Mouse (Mus musculus): ENCODE results near the gene Larp1.

Gene Larp1

GRCm38 (mm10) chr11:58008013-58008412 is 851 bp upstream of the Larp1 start:
- Histone ChIP-seq H3K9me3 (ENCODE audit: low read length) (no peaks in the 10 kb centered on the region), H3K27me3 (ENCODE audit: insufficient read depth, low read length) (no peaks in the 10 kb centered on the region), H3K4me3 (replicated peaks; ENCODE audit: low read length) (peak overlapping the region; percentile 81), H3K4me1 (replicated peaks; ENCODE audit: low read depth, low read length) (peaks cover 62% of the 10 kb centered on the region), H3K36me3 (ENCODE audit: insufficient read depth, low read length) (peaks cover 6% of the 10 kb centered on the region; the same call in 1 of the 2 replicates)
- no peak for TF ChIP-seq NANOG (IDR thresholded peaks at IDR 0.05; ENCODE audit: borderline replicate concordance, low read length)
- no peak for TF ChIP-seq CTCF (conservative IDR thresholded peaks at IDR 0.05; ENCODE audit: low read length)
- no peak for TF ChIP-seq POU5F1 (IDR thresholded peaks at IDR 0.05; ENCODE audit: borderline replicate concordance, low read length)

GRCm38 (mm10) chr11:58008437-58009050 is 320 bp upstream of the Larp1 start:
- TF ChIP-seq NANOG (IDR thresholded peaks at IDR 0.05; ENCODE audit: borderline replicate concordance, low read length) (no peak), CTCF (conservative IDR thresholded peaks at IDR 0.05; ENCODE audit: low read length) (no peak), POU5F1 (IDR thresholded peaks at IDR 0.05; ENCODE audit: borderline replicate concordance, low read length) (no peak)
- no peaks in the 10 kb centered on the region for H3K9me3 ChIP-seq (ENCODE audit: low read length)
- H3K36me3 ChIP-seq (ENCODE audit: insufficient read depth, low read length) = peaks cover 10% of the 10 kb centered on the region; the same call in 1 of the 2 replicates
- no peaks in the 10 kb centered on the region for H3K27me3 ChIP-seq (ENCODE audit: insufficient read depth, low read length)
- peak overlapping the region; percentile 96 for H3K4me3 ChIP-seq (replicated peaks; ENCODE audit: low read length)
- H3K4me1 ChIP-seq (replicated peaks; ENCODE audit: low read depth, low read length) = peaks cover 60% of the 10 kb centered on the region

- Histone ChIP-seq H3K4me1 (replicated peaks; ENCODE audit: low read depth, low read length) (peaks cover 67% of the 10 kb centered on the region), H3K9me3 (ENCODE audit: low read length) (no peaks in the 10 kb centered on the region), H3K27me3 (ENCODE audit: insufficient read depth, low read length) (no peaks in the 10 kb centered on the region), H3K4me3 (replicated peaks; ENCODE audit: low read length) (peak overlapping the region; percentile 96), H3K36me3 (ENCODE audit: insufficient read depth, low read length) (peaks cover 10% of the 10 kb centered on the region; the same call in 1 of the 2 replicates)
- no peak for TF ChIP-seq NANOG (IDR thresholded peaks at IDR 0.05; ENCODE audit: borderline replicate concordance, low read length)
- TF ChIP-seq POU5F1 (IDR thresholded peaks at IDR 0.05; ENCODE audit: borderline replicate concordance, low read length) = no peak
- no peak for TF ChIP-seq CTCF (conservative IDR thresholded peaks at IDR 0.05; ENCODE audit: low read length)
Observed at GRCm38 (mm10) chr11:58009516-58010141, 765 bp downstream of the Larp1 start.

GRCm38 (mm10) chr11:58010226-58010781 is 1.4 kb downstream of the Larp1 start:
- H3K27me3 ChIP-seq (ENCODE audit: insufficient read depth, low read length) = no peaks in the 10 kb centered on the region
- peaks cover 70% of the 10 kb centered on the region for H3K4me1 ChIP-seq (replicated peaks; ENCODE audit: low read depth, low read length)

GRCm38 (mm10) chr11:58010930-58011329 is 2.1 kb downstream of the Larp1 start:
- no peaks in the 10 kb centered on the region for H3K9me3 ChIP-seq (ENCODE audit: low read length)
- TF ChIP-seq POU5F1 (IDR thresholded peaks at IDR 0.05; ENCODE audit: borderline replicate concordance, low read length) (no peak), CTCF (conservative IDR thresholded peaks at IDR 0.05; ENCODE audit: low read length) (no peak), NANOG (IDR thresholded peaks at IDR 0.05; ENCODE audit: borderline replicate concordance, low read length) (no peak)
- H3K4me1 ChIP-seq (replicated peaks; ENCODE audit: low read depth, low read length) = peaks cover 75% of the 10 kb centered on the region
- peak overlapping the region; percentile 96 for H3K4me3 ChIP-seq (replicated peaks; ENCODE audit: low read length)
- peaks cover 10% of the 10 kb centered on the region; the same call in 1 of the 2 replicates for H3K36me3 ChIP-seq (ENCODE audit: insufficient read depth, low read length)
- H3K27me3 ChIP-seq (ENCODE audit: insufficient read depth, low read length) = no peaks in the 10 kb centered on the region

More at GRCm38 (mm10) chr11:58010226-58010781, 1.4 kb downstream of the Larp1 start:
- H3K36me3 ChIP-seq (ENCODE audit: insufficient read depth, low read length) = peaks cover 10% of the 10 kb centered on the region; the same call in 1 of the 2 replicates
- H3K9me3 ChIP-seq (ENCODE audit: low read length) = no peaks in the 10 kb centered on the region
- TF ChIP-seq POU5F1 (IDR thresholded peaks at IDR 0.05; ENCODE audit: borderline replicate concordance, low read length) = no peak
- TF ChIP-seq CTCF (conservative IDR thresholded peaks at IDR 0.05; ENCODE audit: low read length) = no peak
- TF ChIP-seq NANOG (IDR thresholded peaks at IDR 0.05; ENCODE audit: borderline replicate concordance, low read length) = no peak
- peak overlapping the region; percentile 96 for H3K4me3 ChIP-seq (replicated peaks; ENCODE audit: low read length)

- Histone ChIP-seq H3K4me1 (replicated peaks; ENCODE audit: low read depth, low read length) (peaks cover 77% of the 10 kb centered on the region), H3K36me3 (ENCODE audit: insufficient read depth, low read length) (peaks cover 10% of the 10 kb centered on the region; the same call in 1 of the 2 replicates), H3K4me3 (replicated peaks; ENCODE audit: low read length) (peak overlapping the region; percentile 96; the same call in 1 of the 2 replicates), H3K27me3 (ENCODE audit: insufficient read depth, low read length) (no peaks in the 10 kb centered on the region), H3K9me3 (ENCODE audit: low read length) (no peaks in the 10 kb centered on the region)
- no peak for TF ChIP-seq CTCF (conservative IDR thresholded peaks at IDR 0.05; ENCODE audit: low read length)
- TF ChIP-seq POU5F1 (IDR thresholded peaks at IDR 0.05; ENCODE audit: borderline replicate concordance, low read length) = no peak
- TF ChIP-seq NANOG (IDR thresholded peaks at IDR 0.05; ENCODE audit: borderline replicate concordance, low read length) = no peak
Observed at GRCm38 (mm10) chr11:58011813-58012212, 2.9 kb downstream of the Larp1 start.

- H3K27me3 ChIP-seq (ENCODE audit: insufficient read depth, low read length) = no peaks in the 10 kb centered on the region
- no peak overlapping the region for H3K4me3 ChIP-seq (replicated peaks; ENCODE audit: low read length)
- peaks cover 17% of the 10 kb centered on the region; the same call in 1 of the 2 replicates for H3K36me3 ChIP-seq (ENCODE audit: insufficient read depth, low read length)
- H3K9me3 ChIP-seq (ENCODE audit: low read length) = no peaks in the 10 kb centered on the region
- H3K4me1 ChIP-seq (replicated peaks; ENCODE audit: low read depth, low read length) = peaks cover 78% of the 10 kb centered on the region
- TF ChIP-seq NANOG (IDR thresholded peaks at IDR 0.05; ENCODE audit: borderline replicate concordance, low read length) (no peak), POU5F1 (IDR thresholded peaks at IDR 0.05; ENCODE audit: borderline replicate concordance, low read length) (no peak), CTCF (conservative IDR thresholded peaks at IDR 0.05; ENCODE audit: low read length) (no peak)
Observed at GRCm38 (mm10) chr11:58012674-58013073, 3.8 kb downstream of the Larp1 start.

GRCm38 (mm10) chr11:58013100-58013499 is 4.2 kb downstream of the Larp1 start:
- Histone ChIP-seq H3K36me3 (ENCODE audit: insufficient read depth, low read length) (peaks cover 21% of the 10 kb centered on the region; the same call in 1 of the 2 replicates), H3K9me3 (ENCODE audit: low read length) (no peaks in the 10 kb centered on the region), H3K4me3 (replicated peaks; ENCODE audit: low read length) (0 out of 2 replicates have a peak overlapping the region, but pooled peaks have one; percentile 10), H3K4me1 (replicated peaks; ENCODE audit: low read depth, low read length) (peaks cover 78% of the 10 kb centered on the region), H3K27me3 (ENCODE audit: insufficient read depth, low read length) (no peaks in the 10 kb centered on the region)
- no peak for TF ChIP-seq CTCF (conservative IDR thresholded peaks at IDR 0.05; ENCODE audit: low read length)
- TF ChIP-seq POU5F1 (IDR thresholded peaks at IDR 0.05; ENCODE audit: borderline replicate concordance, low read length) = no peak
- no peak for TF ChIP-seq NANOG (IDR thresholded peaks at IDR 0.05; ENCODE audit: borderline replicate concordance, low read length)

All from E14TG2a.4 (cell line).